26 mouse cellular contexts compared by ENCODE assay signal in the genomic region with DNA sequence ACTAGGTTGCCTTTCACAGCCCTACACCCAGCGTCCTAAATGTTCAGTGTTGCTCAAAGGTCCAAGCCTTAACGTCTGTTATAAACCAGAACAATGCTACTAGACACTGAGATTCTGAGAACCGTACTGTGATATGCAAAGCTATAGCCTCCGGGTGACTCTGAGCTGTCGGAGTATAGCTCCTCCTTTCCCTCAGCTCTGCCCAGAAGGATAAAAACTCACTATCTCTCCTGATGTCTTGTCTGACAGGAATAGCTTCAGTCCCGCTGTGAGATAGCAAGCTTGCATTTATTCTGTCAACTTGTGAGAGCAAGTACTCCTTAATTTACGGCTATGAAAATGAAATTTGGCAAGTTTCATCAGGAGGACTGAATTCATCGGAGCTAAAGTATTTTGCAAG. TPM values are rescaled to one million over a fixed set of nuclear protein-coding genes. Genes with fewer than 3 reads are reported as not detected.
"Had no signal": no experiment of that assay in that cellular context is flagged by ENCODE, and none has a peak within 500 bp of the region (broad histone marks: within the 10 kb centered on the region; RNA-seq: fewer than 3 reads in every experiment).

No protein-coding gene starts in this region.

- H3K4me1 ChIP-seq: liver, embryonic 12.5 days had no signal

- H3K4me2 ChIP-seq: heart, embryonic 12.5 days; hindbrain, embryonic 12.5 days; hindbrain, embryonic 14.5 days; intestine, embryonic 15.5 days; kidney, embryonic 15.5 days; limb, embryonic 13.5 days; liver, embryonic 12.5 days had no signal

- DNase-seq: gastrocnemius, adult 2 months; gastrocnemius, postnatal 10 days; gastrocnemius, postnatal 25 days; heart, adult 18-20 months; heart, postnatal 10 days; heart, postnatal 4 days; kidney, adult 18-20 months; kidney, adult 8-10 months; kidney, postnatal 14 days; kidney, postnatal 36 days had no signal

- H3K36me3 ChIP-seq: heart, embryonic 10.5 days; heart, embryonic 12.5 days; hindbrain, embryonic 10.5 days; hindbrain, embryonic 12.5 days; intestine, embryonic 15.5 days; kidney, embryonic 15.5 days; limb, embryonic 13.5 days; liver, embryonic 12.5 days had no signal

- H3K9ac ChIP-seq: heart, embryonic 12.5 days; hindbrain, embryonic 12.5 days; hindbrain, embryonic 14.5 days; intestine, embryonic 15.5 days; kidney, embryonic 15.5 days; limb, embryonic 13.5 days; liver, embryonic 12.5 days; liver, embryonic 14.5 days had no signal

- H3K4me3 ChIP-seq: gastrocnemius, adult 2 months; heart, embryonic 10.5 days; heart, embryonic 12.5 days; hindbrain, embryonic 10.5 days; hindbrain, embryonic 12.5 days; intestine, embryonic 15.5 days; kidney, embryonic 15.5 days; layer of hippocampus, adult 2 months; left cerebral cortex, adult 2 months; limb, embryonic 13.5 days; liver, embryonic 12.5 days had no signal

- H3K27ac ChIP-seq: gastrocnemius, adult 2 months; heart, embryonic 10.5 days; hindbrain, embryonic 12.5 days; hindbrain, embryonic 14.5 days; intestine, embryonic 15.5 days; kidney, embryonic 15.5 days; kidney, postnatal 0 days; layer of hippocampus, adult 2 months; left cerebral cortex, adult 2 months; limb, embryonic 13.5 days; liver, embryonic 12.5 days; liver, embryonic 14.5 days had no signal

- ATAC-seq: hindbrain, embryonic 16.5 days; inflammation-experienced regulatory T-cells, adult 6 months; intestine, embryonic 15.5 days; intestine, postnatal 0 days; liver, embryonic 12.5 days had no signal

- H3K9me3 ChIP-seq: heart, embryonic 10.5 days; heart, embryonic 12.5 days; hindbrain, embryonic 10.5 days; hindbrain, embryonic 12.5 days; intestine, embryonic 15.5 days; kidney, embryonic 15.5 days; limb, embryonic 13.5 days; liver, embryonic 12.5 days had no signal

- H3K27me3 ChIP-seq: heart, embryonic 12.5 days; hindbrain, embryonic 12.5 days; intestine, embryonic 15.5 days; kidney, embryonic 15.5 days; limb, embryonic 13.5 days; liver, embryonic 12.5 days had no signal

RNA-seq across cellular contexts. Expression of a gene that starts 33.9 kb away (rescaled TPM):
- polyA plus RNA-seq: inflammation-experienced regulatory T-cells, adult 6 months had no signal
